Mouse (Mus musculus) embryonic facial prominence, embryonic 13.5 days (tissue): ENCODE measurements around the gene Poll. TPM values are rescaled to one million over a fixed set of nuclear protein-coding genes. Genes with fewer than 3 reads are reported as not detected.

Experiments used
- ATAC-seq: fragments of 200-750 bp; cut with Nextera tagmentation; 2 replicates; pipeline ENCODE4 v1.8.0; 2017; ENCODE audit warnings: low read depth; ENCODE audit not compliant: insufficient number of reproducible peaks, insufficient read depth, low FRiP score, low TSS enrichment
- H3K27ac ChIP-seq: fragments of 300-500 bp; sonication (generic); 2 replicates; pipeline ENCODE4 v1.5.1; 2015; ENCODE audit warnings: moderate library complexity, mild to moderate bottlenecking, inconsistent platforms
- H3K27me3 ChIP-seq: fragments of 300-500 bp; sonication (generic); 2 replicates; pipeline ENCODE4 v1.6.1; 2015; ENCODE audit warnings: mild to moderate bottlenecking, inconsistent platforms
- H3K36me3 ChIP-seq: fragments of 300-500 bp; sonication (generic); 2 replicates; pipeline ENCODE4 v1.6.1; 2015; ENCODE audit warnings: mild to moderate bottlenecking, inconsistent platforms
- H3K4me1 ChIP-seq: fragments of 300-500 bp; sonication (generic); 2 replicates; pipeline ENCODE4 v1.6.1; 2015; ENCODE audit warnings: inconsistent platforms
- H3K4me2 ChIP-seq: fragments of 300-500 bp; sonication (generic); 2 replicates; pipeline ENCODE4 v1.6.1; 2015; ENCODE audit warnings: moderate library complexity, mild to moderate bottlenecking, inconsistent platforms
- H3K4me3 ChIP-seq: fragments of 300-500 bp; sonication (generic); 2 replicates; pipeline ENCODE4 v1.5.1; 2015; ENCODE audit warnings: mild to moderate bottlenecking, inconsistent platforms
- H3K9ac ChIP-seq: fragments of 300-500 bp; sonication (generic); 2 replicates; pipeline ENCODE4 v1.6.1; 2015; ENCODE audit warnings: mild to moderate bottlenecking, inconsistent platforms
- H3K9me3 ChIP-seq: fragments of 300-500 bp; sonication (generic); 2 replicates; pipeline ENCODE4 v1.6.1; 2016; ENCODE audit warnings: inconsistent platforms
- WGBS: fragments of 180-500 bp; shearing (Covaris S2); methylation state at CpG from one replicate; pipeline ENCODE4 v1.1.7; 2015; ENCODE audit warnings: mixed read lengths; 5-methylcytosine and 5-hydroxymethylcytosine counted together
- polyA plus RNA-seq: library from polyadenylated mRNA; unstranded; fragments of >200 nt; fragmentation: Nextera tagmentation; extraction: Ambion mirVana; gene quantifications from 2 replicates; pipeline ENCODE4 v1.2.1, GENCODE M21; 2015

Gene Poll
- polyA plus RNA-seq, 1 experiment from 2014 or later: 14.4 TPM

DNA sequence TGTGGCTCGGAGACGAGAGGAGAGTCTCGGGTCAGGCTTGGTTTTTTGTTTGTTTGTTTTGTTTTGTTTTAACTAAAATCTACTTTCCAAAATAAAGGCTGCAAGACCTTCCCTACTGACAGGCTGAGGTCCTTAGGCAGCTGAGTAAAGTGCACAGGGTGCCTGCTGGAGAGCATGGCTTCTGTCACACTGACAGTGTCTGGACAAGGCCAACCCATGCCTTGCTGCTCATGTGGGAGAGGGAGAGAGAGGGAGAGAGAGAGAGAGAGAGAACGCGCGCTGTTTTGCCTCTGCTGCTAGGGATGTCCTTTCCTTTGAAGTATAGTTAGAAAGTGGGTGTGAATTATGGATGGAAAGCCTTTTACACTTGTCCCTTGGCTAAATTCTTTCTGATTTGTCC is 28.8 kb downstream of the Poll start:
- WGBS: 75% methylated on average over 6 of the region's 6 CpGs
- H3K27me3 ChIP-seq: no peaks in the 10 kb centered on the region
- ATAC-seq: no peak

DNA sequence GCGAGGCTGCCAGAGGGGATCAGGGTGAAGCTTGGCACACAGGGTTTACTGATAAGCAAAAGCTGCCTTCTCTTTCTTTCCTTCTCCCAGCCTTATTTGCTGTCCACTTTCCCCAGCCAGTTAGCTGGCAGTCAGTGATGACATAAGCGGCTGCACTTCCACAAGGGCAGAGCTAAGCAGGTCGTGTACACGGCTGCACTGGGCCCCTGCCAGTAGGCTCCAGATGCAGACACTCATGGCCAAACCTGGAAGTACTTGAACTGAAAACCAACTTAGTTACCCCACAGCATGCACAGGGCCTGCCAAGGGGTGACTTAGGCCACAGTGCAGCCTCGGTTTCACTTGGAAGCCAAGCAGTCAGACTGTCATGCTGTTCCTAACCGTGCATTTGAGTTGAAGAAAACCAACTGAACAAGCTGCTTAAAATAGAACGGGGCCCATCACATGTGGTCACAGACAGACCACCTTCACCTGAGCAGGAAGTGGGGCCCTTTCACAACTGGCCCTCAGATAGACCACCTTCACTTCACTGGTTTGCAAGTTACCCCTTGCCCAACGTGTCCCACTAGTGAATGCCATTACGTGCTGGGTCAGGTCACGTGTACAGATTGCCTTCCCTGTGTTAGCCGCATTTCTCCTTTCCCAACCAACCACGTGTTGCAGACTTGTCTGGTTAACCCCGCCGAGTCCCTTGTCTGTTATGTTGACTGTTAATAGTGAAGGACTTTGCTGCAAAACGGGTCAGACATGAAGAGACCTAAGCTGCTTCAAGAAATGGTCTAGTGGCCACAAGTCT is 29.9 kb downstream of the Poll start:
- Histone ChIP-seq H3K4me2 (no peak overlapping the region), H3K4me1 (no peaks in the 10 kb centered on the region), H3K27ac (no peak overlapping the region), H3K36me3 (peaks cover 50% of the 10 kb centered on the region), H3K27me3 (no peaks in the 10 kb centered on the region), H3K9ac (no peak overlapping the region), H3K9me3 (no peaks in the 10 kb centered on the region), H3K4me3 (no peak overlapping the region)
- ATAC-seq: no peak
- WGBS: 81% methylated on average over 15 of the region's 15 CpGs

More for the DNA sequence above, 28.8 kb downstream of the Poll start:
- Histone ChIP-seq H3K27ac (no peak overlapping the region), H3K9me3 (no peaks in the 10 kb centered on the region), H3K4me1 (no peaks in the 10 kb centered on the region), H3K4me2 (no peak overlapping the region), H3K9ac (no peak overlapping the region), H3K36me3 (peaks cover 44% of the 10 kb centered on the region), H3K4me3 (no peak overlapping the region)

DNA sequence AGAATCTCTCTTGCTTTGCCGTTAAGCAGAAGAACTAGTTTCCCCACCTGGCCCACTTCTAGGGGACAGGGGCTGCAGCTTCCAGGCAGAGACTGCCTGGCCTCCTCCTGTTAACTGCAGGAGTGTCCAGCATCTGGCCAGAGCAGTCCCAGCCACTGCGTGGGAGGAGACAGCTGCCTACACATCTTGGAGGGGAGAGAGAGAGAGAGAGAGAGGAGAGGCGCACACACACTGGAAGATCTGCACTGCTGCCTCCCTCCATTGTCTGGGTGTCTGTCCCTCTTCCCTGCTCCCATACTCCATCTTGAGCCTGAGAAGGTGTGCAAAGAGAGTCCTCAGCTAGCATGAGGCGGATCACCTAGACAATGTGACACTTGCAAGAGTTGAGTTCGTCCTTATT is 31.0 kb downstream of the Poll start:
- H3K27ac ChIP-seq: no peak overlapping the region
- ATAC-seq: no peak
- no peak overlapping the region for H3K9ac ChIP-seq
- H3K36me3 ChIP-seq: peaks cover 61% of the 10 kb centered on the region
- no peak overlapping the region for H3K4me3 ChIP-seq
- no peak overlapping the region for H3K4me2 ChIP-seq
- no peaks in the 10 kb centered on the region for H3K4me1 ChIP-seq
- no peaks in the 10 kb centered on the region for H3K27me3 ChIP-seq
- WGBS: 88% methylated on average over 5 of the region's 5 CpGs
- H3K9me3 ChIP-seq: no peaks in the 10 kb centered on the region

DNA sequence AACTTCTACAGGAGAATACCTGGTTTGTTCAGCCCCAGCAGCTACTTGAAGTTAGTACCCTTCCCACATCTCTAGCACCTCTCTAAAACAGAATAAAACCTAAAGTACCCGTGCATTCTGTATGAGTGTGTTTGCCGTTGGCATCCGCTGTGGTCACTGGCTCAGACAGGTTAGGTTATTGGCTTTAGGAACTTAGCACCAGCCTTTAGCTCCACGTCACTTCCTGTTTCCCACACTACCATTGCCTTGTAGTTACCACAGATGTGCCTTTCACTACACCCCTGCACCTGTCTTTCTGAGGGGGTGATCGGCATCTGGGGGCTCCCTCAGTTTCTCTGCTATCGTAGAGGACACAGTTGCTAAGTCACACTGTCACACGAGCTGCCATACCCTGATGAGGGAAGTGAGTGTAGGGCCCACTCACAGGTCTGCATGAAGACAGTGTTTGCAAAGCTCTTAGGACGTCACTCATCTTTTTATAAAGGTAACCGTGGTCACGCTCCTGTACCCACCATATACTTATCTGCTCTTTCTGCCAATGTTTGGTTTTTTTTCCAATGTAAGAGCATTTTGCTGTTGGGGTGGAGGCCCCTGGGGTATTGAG is 32.3 kb downstream of the Poll start:
- Histone ChIP-seq H3K4me3 (no peak overlapping the region), H3K4me2 (no peak overlapping the region), H3K9me3 (no peaks in the 10 kb centered on the region), H3K4me1 (no peaks in the 10 kb centered on the region), H3K36me3 (peaks cover 74% of the 10 kb centered on the region), H3K27ac (no peak overlapping the region), H3K9ac (no peak overlapping the region), H3K27me3 (no peaks in the 10 kb centered on the region)
- WGBS: 88% methylated on average over 10 of the region's 10 CpGs
- no peak for ATAC-seq

DNA sequence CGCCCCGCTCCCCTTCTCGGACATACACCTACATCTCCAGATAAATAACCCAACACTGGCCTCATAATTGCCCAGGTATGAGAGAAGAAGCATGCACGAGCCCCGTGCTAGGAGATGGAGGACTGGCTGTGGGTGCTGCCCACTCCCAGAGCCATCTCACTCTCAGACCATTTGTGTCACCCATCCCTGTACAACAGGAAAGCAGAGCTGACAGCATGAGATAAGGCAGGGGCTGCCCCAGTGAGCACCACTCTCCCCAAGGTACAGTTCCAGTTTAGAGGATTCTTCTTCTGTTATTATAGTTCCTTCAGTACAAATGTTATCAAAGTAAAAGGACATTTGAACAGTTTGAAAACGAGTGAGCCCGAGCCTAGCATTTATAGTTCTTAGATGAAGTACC is 32.9 kb downstream of the Poll start:
- Histone ChIP-seq H3K36me3 (peaks cover 79% of the 10 kb centered on the region), H3K27ac (no peak overlapping the region)
- ATAC-seq: no peak

DNA sequence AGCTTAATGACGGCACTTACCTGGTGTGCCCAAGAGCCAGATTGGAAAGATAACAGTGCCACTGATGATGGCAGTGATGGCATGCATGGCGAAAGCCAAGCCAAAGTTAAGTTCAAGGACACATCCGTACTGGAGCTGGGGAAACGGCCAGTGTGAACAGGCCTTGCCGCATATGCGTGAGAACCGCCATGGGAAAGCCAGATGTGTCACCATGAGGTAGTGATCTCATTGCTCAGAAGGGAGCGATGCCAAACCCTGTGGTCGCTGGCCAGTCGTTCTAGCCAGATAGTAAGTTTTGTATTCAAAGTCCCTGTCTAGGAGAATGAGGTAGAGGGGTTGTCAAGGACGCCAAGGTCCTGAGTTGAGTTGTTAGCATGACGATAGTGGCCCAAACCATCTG is 44.1 kb downstream of the Poll start:
- H3K4me2 ChIP-seq: no peak overlapping the region
- ATAC-seq: no peak
- no peaks in the 10 kb centered on the region for H3K27me3 ChIP-seq
- H3K4me3 ChIP-seq: no peak overlapping the region
- H3K9me3 ChIP-seq: no peaks in the 10 kb centered on the region
- peaks cover 77% of the 10 kb centered on the region for H3K36me3 ChIP-seq
- H3K4me1 ChIP-seq: no peaks in the 10 kb centered on the region
- no peak overlapping the region for H3K9ac ChIP-seq
- WGBS: 94% methylated on average over 12 of the region's 12 CpGs
- no peak overlapping the region for H3K27ac ChIP-seq

More for the DNA sequence above, 32.9 kb downstream of the Poll start:
- 80% methylated on average over 7 of the region's 7 CpGs for WGBS
- no peaks in the 10 kb centered on the region for H3K27me3 ChIP-seq
- H3K4me1 ChIP-seq: no peaks in the 10 kb centered on the region
- H3K4me2 ChIP-seq: no peak overlapping the region
- no peak overlapping the region for H3K9ac ChIP-seq
- no peak overlapping the region for H3K4me3 ChIP-seq
- H3K9me3 ChIP-seq: no peaks in the 10 kb centered on the region

DNA sequence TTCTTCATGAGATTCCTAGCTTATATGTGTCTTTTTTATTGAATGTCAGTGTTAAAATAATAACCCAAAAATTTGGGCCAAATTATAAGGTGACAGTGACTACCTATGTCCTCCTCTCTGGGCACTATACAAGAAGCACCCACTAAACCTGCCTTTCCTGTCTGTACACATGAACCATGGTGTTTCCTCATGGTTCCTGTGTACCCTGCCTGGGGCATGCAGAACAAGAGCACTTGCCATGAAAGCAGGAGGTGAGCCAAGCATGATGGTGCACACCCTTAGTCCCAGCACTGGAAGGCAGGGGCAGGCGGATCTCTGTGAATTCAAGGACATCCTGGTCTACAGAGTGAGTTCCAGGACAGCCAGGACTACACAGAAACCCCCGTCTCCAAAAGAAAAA is 45.0 kb downstream of the Poll start:
- no peak for ATAC-seq
- no peak overlapping the region for H3K4me2 ChIP-seq
- H3K9me3 ChIP-seq: no peaks in the 10 kb centered on the region
- no peaks in the 10 kb centered on the region for H3K4me1 ChIP-seq
- peaks cover 71% of the 10 kb centered on the region for H3K36me3 ChIP-seq
- 90% methylated on average over 2 of the region's 2 CpGs for WGBS
- H3K9ac ChIP-seq: no peak overlapping the region
- no peaks in the 10 kb centered on the region for H3K27me3 ChIP-seq
- H3K27ac ChIP-seq: no peak overlapping the region
- no peak overlapping the region for H3K4me3 ChIP-seq

DNA sequence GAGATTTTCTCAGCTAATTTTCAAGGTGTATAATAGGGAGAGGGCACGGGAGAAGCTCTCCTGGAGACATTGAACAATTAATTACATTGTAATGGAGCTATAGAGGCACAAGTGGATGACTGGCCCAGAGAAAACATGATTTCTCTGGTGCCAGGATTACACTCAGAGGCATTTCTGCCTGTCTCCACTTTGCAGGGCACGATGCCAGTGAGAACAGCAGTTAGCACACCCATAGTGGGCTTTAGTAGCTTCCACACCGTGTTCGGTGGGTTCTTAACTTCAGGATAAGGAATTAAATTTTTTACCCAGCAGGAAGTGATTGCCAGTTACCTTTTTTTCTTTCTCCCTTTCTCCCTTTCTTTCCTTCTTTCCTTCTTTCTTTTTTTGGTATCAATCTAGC is 48.9 kb downstream of the Poll start:
- whole genome bisulfite sequencing: 85% methylated on average over 4 of the region's 4 CpGs
- no peak overlapping the region for H3K4me2 ChIP-seq
- no peaks in the 10 kb centered on the region for H3K27me3 ChIP-seq
- H3K4me3 ChIP-seq: no peak overlapping the region
- no peaks in the 10 kb centered on the region for H3K9me3 ChIP-seq
- no peak overlapping the region for H3K27ac ChIP-seq
- peaks cover 37% of the 10 kb centered on the region for H3K36me3 ChIP-seq
- no peak for ATAC-seq
- H3K9ac ChIP-seq: no peak overlapping the region
- 0 out of 2 replicates have a peak, but pooled peaks cover 3% of the 10 kb centered on the region for H3K4me1 ChIP-seq

DNA sequence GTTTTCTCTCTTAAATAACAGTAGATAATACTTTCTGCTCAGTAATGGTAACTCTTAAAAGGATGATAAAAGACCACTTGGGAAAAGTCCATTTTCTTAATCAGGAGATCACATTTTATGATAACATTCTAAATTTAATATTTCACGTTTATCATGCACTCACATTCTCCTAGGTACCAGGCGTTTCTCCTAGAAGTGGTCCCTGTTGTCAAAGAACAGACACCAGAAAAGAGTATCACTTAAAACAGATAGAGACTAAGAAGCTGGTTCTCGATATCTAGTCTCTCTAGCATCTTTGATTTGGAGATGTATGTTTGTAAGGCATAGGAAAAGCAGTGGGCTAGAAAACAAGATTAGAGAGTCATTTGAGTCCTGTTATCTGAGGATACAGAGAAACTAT is 49.7 kb downstream of the Poll start:
- Histone ChIP-seq H3K36me3 (peaks cover 30% of the 10 kb centered on the region), H3K27me3 (no peaks in the 10 kb centered on the region), H3K9me3 (no peaks in the 10 kb centered on the region), H3K4me2 (no peak overlapping the region), H3K4me3 (no peak overlapping the region), H3K4me1 (0 out of 2 replicates have a peak, but pooled peaks cover 4% of the 10 kb centered on the region), H3K27ac (no peak overlapping the region), H3K9ac (no peak overlapping the region)
- no peak for ATAC-seq
- 71% methylated on average over 3 of the region's 3 CpGs for WGBS

DNA sequence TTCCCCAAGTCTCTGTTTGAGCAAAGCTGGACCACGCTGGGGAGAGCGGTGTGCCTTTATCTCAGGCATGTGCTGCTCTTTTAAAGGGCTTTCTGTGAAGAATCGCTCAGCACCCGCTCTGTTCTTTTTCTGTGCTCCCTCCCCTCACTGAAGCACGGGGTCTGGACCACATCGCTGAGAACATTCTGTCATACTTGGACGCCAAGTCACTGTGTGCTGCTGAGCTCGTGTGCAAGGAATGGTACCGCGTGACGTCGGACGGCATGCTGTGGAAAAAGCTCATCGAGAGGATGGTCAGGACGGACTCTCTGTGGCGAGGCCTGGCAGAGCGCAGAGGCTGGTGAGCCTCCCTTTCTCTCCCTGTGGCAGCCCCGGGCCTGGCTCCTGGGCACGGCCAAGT is 52.8 kb downstream of the Poll start:
- WGBS: 83% methylated on average over 19 of the region's 19 CpGs
- Histone ChIP-seq H3K4me1 (0 out of 2 replicates have a peak, but pooled peaks cover 4% of the 10 kb centered on the region), H3K4me3 (no peak overlapping the region), H3K9ac (no peak overlapping the region), H3K27me3 (no peaks in the 10 kb centered on the region), H3K9me3 (no peaks in the 10 kb centered on the region), H3K27ac (no peak overlapping the region), H3K4me2 (no peak overlapping the region), H3K36me3 (peaks cover 11% of the 10 kb centered on the region)
- ATAC-seq: no peak

DNA sequence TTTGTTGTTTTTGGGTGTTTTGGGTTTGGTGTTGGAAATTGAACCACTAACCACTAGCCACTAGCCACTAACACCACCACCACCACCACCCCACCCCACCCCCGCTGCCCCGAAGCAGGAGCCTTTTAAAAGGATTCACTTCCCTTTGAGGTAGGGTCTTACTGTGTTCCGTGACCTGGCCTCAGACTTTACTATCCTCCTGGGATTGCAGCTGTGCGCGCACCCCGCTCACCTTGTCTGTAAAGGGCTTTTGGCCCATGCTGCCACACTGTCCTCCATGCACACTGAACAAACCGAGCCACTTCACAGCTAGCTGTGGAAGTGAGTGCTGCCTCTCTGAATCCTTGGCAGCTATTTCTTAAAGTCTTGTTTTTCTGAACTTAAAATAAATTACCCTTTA is 54.9 kb downstream of the Poll start:
- Histone ChIP-seq H3K4me2 (no peak overlapping the region), H3K36me3 (peaks cover 7% of the 10 kb centered on the region; the same call in 1 of the 2 replicates), H3K4me1 (0 out of 2 replicates have a peak, but pooled peaks cover 4% of the 10 kb centered on the region), H3K9me3 (no peaks in the 10 kb centered on the region), H3K27me3 (no peaks in the 10 kb centered on the region), H3K27ac (no peak overlapping the region), H3K4me3 (no peak overlapping the region), H3K9ac (no peak overlapping the region)
- WGBS: 79% methylated on average over 7 of the region's 7 CpGs
- no peak for ATAC-seq
